Mouse (Mus musculus) right cerebral cortex, postnatal 14 days (tissue): ENCODE data around the gene Stom.

Experiments used
- DNase-seq: peaks from one replicate; pipeline ENCODE4 v3.0.0; 2022

The Stom gene

DNA sequence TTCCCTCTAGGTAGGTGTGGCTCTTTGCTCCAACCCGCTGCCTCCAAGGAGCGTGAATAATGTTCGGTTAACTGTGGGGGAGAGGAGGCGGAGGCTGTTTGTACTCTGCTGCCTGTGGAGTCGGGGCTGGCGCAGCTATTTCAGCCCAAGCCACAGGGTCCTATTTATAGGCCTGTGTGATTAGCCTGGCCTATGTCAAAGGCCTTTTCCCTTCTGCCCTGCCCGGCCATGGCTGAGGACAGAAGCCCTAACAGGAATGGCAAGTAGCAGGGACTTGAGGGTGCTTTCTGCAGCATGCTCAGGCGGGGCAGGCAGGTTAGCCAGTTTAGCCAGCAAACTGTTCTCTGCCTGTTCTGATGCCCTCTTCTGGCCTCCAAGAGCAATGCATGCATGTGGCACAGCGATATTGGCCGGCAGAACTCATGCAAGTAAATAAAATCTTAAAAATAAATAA is 66.2 kb downstream of the Stom start:
- peak; percentile 51 for DNase-seq

DNA sequence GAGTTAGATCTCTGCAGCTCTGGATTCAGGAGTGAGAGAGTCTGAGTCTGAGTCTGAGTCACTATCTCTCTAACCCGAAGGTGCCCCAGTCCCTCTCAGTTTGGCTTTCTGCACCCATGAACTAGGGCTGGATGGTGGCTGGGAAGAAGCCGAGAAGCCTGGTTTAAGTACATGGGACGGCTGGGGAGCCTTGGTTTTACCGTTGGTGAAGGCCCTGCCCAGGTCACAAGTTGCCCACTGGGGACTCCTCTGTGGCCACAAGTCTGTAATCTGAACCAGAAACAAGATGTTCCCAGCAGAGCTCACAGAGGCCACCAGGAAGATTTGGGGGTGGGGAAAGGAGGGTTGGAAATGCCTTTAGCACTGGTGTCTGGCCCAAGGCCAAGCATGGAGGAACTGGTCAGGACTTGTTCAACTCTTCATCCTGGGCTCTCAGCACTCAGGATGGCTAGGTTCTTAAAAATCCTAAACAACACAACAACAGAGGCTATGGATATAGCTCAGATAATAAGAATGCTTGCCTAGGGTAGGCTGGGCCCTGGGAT is 67.0 kb downstream of the Stom start:
- DNase-seq, result no peak

DNA sequence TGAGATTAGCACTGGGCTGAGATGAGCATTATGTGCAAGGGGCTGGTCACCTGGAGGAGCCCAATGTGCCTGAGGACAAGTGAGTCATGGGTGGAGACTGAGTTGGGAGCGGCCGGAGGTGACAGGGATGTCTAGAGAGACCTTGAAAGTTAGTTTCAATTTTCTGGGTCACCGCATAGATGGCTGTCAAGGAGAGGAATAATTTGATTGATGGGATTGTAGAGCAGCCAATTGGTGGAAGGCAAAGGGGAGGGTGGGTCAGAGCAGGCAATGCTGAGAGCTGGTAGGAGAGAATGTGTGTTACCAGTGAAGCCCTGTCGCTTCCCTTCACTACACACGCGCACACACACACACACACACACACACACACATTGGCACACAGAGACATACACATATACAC is 67.6 kb downstream of the Stom start:
- no peak for DNase-seq

DNA sequence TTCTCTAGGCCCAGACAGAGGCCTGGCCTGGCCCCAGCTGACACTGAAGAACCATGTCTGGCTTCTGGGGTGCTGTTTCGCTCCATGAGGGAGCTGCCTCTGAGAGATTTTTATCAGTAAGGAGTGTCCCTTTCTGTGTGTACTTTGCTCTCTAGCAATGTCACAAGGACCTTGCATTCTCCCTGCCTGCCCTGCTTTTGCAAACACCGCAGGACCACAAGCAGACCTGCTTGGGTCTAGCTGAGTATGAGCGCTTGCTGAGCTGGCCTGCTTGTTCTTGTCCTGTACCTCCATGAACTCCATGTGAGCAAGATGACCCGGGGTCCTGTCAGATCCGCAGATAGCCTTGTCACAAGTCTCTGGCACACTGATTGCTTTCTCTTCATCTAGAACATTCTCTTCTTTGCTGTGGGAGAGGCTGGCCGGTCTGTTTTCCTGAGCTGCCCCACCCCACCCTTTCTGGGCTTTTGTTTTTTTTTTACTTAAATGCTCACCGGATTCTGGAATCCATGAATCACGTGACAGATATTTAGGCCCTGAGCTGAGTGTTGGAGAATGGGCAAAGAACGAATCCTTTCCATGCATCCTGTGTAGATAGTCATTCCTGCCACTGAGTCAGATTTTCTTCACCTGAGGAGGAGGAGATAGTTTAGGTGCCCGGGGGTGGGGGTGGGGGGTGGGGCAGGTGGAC is 68.8 kb downstream of the Stom start:
- DNase-seq, result no peak

DNA sequence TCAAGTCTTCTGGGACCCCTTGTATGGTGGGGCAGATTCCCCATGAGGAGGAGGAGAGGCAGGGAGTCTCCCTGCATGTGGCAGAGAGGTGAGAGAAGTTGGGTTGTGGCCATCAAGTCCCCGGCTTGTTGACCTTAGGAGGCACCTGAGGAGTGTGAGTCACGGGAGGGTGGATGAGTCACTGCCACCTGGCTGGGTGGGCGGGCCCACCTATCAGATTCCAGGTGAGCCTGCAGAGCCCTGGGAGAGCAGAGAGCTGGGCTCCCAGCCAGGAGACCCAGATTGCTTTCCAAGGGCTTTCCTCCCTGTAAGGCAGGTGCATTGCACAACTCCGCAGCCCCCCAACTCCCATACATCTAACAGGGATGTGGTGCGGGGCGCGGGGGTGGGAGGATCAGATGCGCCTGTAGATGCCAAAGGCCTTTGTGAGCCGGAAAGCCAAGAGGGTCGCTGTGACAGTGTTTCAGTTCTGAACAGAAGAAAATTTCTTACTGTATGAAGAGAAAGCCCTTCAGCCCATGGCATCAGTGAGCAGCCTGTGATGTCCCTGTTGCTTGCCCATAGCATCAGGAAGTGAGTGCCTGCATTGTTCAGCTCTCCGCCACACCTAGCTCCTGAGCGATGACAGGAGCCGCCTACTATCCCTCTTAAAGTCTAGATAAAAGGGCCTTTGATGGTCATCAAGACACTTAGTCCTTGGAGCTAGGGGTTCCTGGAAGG is 69.5 kb downstream of the Stom start:
- no peak for DNase-seq

DNA sequence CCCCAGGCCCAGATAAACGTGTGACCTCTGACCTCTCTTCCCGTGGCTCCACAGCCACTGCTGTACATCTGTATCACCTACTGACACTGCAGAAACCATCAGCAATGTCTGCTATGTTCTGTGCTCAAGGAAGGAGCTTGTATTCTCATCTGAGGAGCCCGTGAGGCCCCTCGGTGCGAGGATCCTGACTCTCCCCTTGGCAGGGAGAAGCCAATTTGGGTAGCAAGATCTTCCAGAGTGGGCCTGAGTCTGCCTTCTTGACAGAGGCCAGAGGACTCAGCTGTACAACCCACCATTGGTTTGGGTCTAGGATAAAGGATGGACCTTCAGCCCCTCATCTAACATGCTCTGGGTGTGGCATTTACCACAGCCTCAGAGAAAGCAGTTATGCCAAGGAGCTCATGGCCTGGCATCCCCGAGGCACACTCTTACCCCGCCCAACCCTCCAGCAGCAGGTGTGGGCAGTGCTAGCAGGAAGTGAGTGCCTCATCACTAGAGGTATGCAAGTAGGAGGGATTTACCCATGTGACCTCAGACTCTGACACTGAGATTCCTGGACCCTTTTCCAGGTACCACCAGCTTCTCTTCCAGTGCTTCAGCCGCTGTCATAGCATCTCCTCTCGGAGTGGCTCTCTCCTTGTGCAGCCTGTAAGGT is 70.4 kb downstream of the Stom start:
- DNase-seq, result no peak

DNA sequence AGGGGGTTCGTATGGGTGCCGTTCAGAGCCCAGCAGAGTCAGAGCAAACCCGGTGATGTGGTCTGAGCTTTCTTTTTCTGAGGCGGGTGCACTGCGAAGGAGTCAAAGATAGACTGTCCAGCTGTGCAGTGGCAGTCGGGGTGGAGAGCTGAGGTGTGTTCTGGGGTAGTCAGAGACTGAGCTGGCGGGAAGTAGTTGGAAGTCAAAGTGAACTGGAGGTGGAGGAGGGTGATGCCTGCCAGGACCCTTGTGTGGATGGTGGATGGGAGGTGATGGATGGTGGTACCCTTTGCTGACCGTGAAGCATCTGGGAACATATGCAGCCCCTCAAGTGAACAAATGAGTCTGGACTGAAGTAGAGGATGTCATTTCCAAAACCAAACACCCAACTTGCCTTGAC is 71.0 kb downstream of the Stom start:
- no peak for DNase-seq

DNA sequence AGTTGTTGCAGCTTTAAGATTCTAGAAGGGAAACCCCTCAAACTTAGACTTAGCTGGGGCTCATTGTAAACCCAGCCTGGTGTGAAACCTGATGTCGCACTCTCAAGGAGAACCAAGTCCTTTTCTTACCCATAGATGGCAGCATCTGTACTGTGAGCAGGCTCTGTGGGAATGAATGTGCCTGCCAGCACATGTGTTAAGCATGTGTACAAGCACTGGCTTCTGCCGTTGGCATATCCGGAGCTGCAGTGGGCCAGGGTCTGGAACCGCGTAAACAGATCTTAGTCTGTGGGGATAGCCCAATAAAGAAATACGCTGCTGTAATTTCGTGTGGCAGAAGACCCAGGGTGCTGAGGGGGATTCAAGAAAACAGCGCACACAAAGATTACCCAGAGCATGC is 71.5 kb downstream of the Stom start:
- DNase-seq, result peak; percentile 39

DNA sequence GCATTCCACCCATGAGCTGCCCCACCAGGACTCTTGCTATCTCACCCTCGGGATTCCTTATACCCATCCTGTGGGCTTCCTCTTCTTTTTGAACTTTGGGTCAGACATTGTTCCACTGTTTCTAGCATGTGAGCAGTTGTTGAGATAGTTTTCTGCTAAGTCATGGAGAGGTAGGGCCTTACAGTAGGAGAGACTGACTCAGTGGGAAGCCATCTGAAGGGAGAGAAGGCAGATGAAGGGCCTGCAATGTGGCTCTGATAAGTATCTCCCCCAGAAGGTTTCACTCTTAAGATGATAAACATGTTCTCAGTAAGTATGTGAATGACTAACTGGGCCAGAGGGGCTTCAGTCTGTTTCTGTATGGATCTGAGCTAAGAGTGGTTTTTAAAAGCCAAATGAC is 72.7 kb downstream of the Stom start:
- DNase-seq, result no peak
